Mouse (Mus musculus) mammary gland, adult 2 months (tissue): ENCODE measurements around the gene Mb. TPM values are rescaled to one million over a fixed set of nuclear protein-coding genes. Genes with fewer than 3 reads are reported as not detected.

ENCODE experiments used
- polyA plus RNA-seq: library from polyadenylated mRNA; depleted of rRNA; stranded (reverse); fragments of >200 nt; gene quantifications from 2 replicates; pipeline ENCODE4 v1.2.3, GENCODE M21; 2012; ENCODE audit warnings: low replicate concordance; rRNA removed

The Mb gene
- 1.9 and 462 TPM in 2 replicates for polyA plus RNA-seq

GRCm38 (mm10) chr15:77050570-77050969, at the start of gene Mb:
TSS of gene Mb (minus strand) at chr15:77050670.

GRCm38 (mm10) chr15:77044597-77045320, 5.7 kb downstream of the Mb start, which contains the start of gene Apol6:
TSS of gene Apol6 (plus strand) at chr15:77044729.

Other genes starting within 250 kb of the Mb start
- 5.4 and 9.1 TPM in 2 replicates for gene Zfp251, start 179.2 kb downstream of the Mb start, polyA plus RNA-seq
- gene Zfp7, start 171.4 kb downstream of the Mb start, polyA plus RNA-seq = 4.7 and 6.5 TPM in 2 replicates
- gene Gm49527, start 171.3 kb downstream of the Mb start, polyA plus RNA-seq = not detected in 2 replicates
- gene Zfp647, start 125.2 kb downstream of the Mb start, polyA plus RNA-seq = 2.9 and 3.3 TPM in 2 replicates
- gene 1110038F14Rik, start 102.2 kb downstream of the Mb start, polyA plus RNA-seq = 12.3 and 14.3 TPM in 2 replicates
- gene Apol6, start 5.9 kb downstream of the Mb start, polyA plus RNA-seq = 79.8 and 145 TPM in 2 replicates